Mouse (Mus musculus) inflammation-experienced regulatory T-cells, adult 6 months (primary cell): ENCODE measurements at regions not wholly inside any gene's neighbourhood (a gene's known extent, or its start where the extent isn't known, plus 50 kb on each side); places are given as distances from the start of the nearest gene placed in this dataset.
A peak's percentile ranks its signal among the peaks of the same experiment; 100 is the strongest.

Experiments used
- ATAC-seq: one replicate; pipeline ENCODE4 v1.8.0; 2017

GRCm38 (mm10) chr3:20661883-20662282 is 294.9 kb upstream of the Agtr1b start:
- ATAC-seq: no peak

- ATAC-seq: peak; percentile 60
These were observed 288.4 kb upstream of the Agtr1b start for GRCm38 (mm10) chr3:20655345-20655744.
